Mouse (Mus musculus) thymus, adult 2 months (tissue): ENCODE data around the gene Pkd2l1. TPM values are rescaled to one million over a fixed set of nuclear protein-coding genes. Genes with fewer than 3 reads are reported as not detected.

Experiments used
- DNase-seq: peaks from one replicate; pipeline ENCODE4 v3.0.0; 2021
- H3K27ac ChIP-seq: fragments of 200-500 bp; 2 replicates; pipeline ENCODE4 v1.5.1; 2012; ENCODE audit warnings: low read length, control low read depth; ENCODE audit not compliant: control insufficient read depth, insufficient read depth
- H3K27me3 ChIP-seq: fragments of 200-500 bp; 2 replicates; pipeline ENCODE4 v1.6.1; 2012; ENCODE audit warnings: mild to moderate bottlenecking, low read length, moderate library complexity, mixed read lengths; ENCODE audit not compliant: control insufficient read depth, insufficient read depth
- H3K36me3 ChIP-seq: fragments of 200-500 bp; 2 replicates; pipeline ENCODE4 v1.6.1; 2012; ENCODE audit warnings: mild to moderate bottlenecking, low read length, moderate library complexity; ENCODE audit not compliant: control insufficient read depth, insufficient read depth
- H3K4me1 ChIP-seq: fragments of 200-500 bp; replicated peaks from 2 replicates; pipeline ENCODE4 v1.6.1; 2012; ENCODE audit warnings: low read length; ENCODE audit not compliant: control insufficient read depth, insufficient read depth
- H3K4me3 ChIP-seq: fragments of 200-500 bp; 2 replicates; pipeline ENCODE4 v1.5.1; 2012; ENCODE audit warnings: mild to moderate bottlenecking, low read length, control low read depth, moderate library complexity; ENCODE audit not compliant: control insufficient read depth, insufficient read depth
- CTCF ChIP-seq: fragments of 200-500 bp; IDR thresholded peaks from 2 replicates; pipeline ENCODE4 v1.5.1; 2012; ENCODE audit warnings: mild to moderate bottlenecking, control low read depth, low read length, moderate library complexity, borderline replicate concordance; ENCODE audit not compliant: control insufficient read depth, poor library complexity, insufficient read depth; ENCODE audit errors: extremely low read depth
- POLR2A ChIP-seq: fragments of 200-500 bp; IDR thresholded peaks from 2 replicates; pipeline ENCODE4 v1.6.1; 2012; ENCODE audit warnings: mild to moderate bottlenecking, low read length, control low read depth, moderate library complexity; ENCODE audit not compliant: control insufficient read depth, poor library complexity, insufficient read depth; ENCODE audit errors: extremely low read depth
- WGBS: fragments of 180-500 bp; shearing (Covaris S2); methylation state at CpG from one replicate; pipeline ENCODE4 v1.1.7; 2018; 5-methylcytosine and 5-hydroxymethylcytosine counted together
- polyA plus RNA-seq: library from polyadenylated mRNA; depleted of rRNA; stranded (reverse); fragments of >200 nt; gene quantifications from 2 replicates; pipeline ENCODE4 v1.2.3, GENCODE M21; 2012

Pkd2l1 gene
- polyA plus RNA-seq, 1 experiment: 0.22 TPM

DNA sequence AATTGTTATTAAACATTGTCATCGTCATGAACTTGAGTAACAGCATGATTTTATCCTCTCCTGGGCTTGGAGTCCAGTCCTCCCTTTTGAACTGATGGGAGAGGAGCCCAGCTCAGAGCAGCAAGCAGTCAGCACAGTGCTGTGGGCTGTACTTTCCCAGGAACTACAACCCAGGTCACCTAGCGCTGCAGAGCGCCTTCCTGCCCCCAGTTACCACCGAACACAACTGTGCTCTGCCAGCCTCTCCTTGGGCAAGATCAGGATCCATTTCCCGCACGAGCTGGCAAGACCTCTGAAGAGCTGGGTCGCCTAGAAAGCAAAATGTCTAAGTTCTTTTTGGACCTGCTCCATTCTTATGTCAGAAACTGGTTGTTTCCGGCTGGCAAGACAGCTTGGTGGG lies 17.4 kb downstream of the Pkd2l1 start:
- no peak overlapping the region for H3K4me3 ChIP-seq
- no peaks in the 10 kb centered on the region for H3K4me1 ChIP-seq
- DNase-seq: no peak
- no peak for TF ChIP-seq POLR2A
- no peak for TF ChIP-seq CTCF
- H3K27me3 ChIP-seq: no peaks in the 10 kb centered on the region
- no peak overlapping the region for H3K27ac ChIP-seq
- H3K36me3 ChIP-seq: no peaks in the 10 kb centered on the region
- WGBS: 66% methylated on average over 8 of the region's 8 CpGs

DNA sequence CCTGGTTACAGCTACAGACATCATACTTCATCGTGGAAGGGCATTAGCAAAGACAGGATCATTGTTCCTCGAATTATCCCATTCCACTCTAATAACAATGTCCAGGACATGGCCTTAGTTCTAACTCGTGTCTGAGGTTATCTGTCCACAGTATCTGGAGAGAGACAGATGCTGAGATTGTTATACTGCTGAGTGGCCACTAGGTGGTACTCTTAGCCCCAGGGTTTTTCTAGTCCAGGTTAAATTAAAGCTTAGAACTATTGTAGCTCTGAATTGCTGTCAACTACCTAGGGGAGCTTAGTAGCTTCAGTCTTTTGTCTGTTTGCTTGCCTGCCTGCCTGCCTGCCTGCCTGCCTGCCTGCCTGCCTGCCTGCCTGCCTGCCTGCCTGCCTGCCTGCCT lies 30.7 kb downstream of the Pkd2l1 start:
- 4% methylated on average over 3 of the region's 3 CpGs for WGBS
- H3K36me3 ChIP-seq: no peaks in the 10 kb centered on the region
- no peak overlapping the region for H3K4me3 ChIP-seq
- H3K4me1 ChIP-seq: no peaks in the 10 kb centered on the region
- no peak overlapping the region for H3K27ac ChIP-seq
- TF ChIP-seq CTCF (0 out of 2 replicates have a peak, but pooled peaks have one; percentile 22), POLR2A (no peak)
- DNase-seq: peak; percentile 9
- H3K27me3 ChIP-seq: no peaks in the 10 kb centered on the region

DNA sequence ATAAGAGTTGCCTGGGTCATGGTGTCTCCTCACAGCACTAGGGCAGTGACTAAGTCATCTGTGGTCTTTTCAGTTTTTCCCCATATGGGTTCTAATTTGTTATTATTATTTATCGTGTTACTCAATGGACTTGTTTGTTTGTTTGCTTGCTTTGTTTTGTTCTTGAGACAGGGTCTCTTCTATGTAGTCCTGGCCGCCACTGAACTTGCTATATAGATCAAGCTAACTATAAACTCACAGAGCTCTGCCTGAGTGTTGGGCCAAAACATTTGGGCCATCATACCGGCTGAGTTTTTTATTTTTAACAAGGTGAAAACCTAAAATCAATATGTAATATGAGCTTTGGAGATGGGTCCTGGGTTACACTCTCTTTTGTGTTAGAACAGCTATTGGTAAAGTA lies 32.9 kb downstream of the Pkd2l1 start:
- Histone ChIP-seq H3K4me3 (no peak overlapping the region), H3K27ac (no peak overlapping the region), H3K4me1 (no peaks in the 10 kb centered on the region), H3K36me3 (no peaks in the 10 kb centered on the region), H3K27me3 (no peaks in the 10 kb centered on the region)
- TF ChIP-seq POLR2A (no peak), CTCF (no peak)
- WGBS: 89% methylated on average over 3 of the region's 3 CpGs
- DNase-seq: no peak

DNA sequence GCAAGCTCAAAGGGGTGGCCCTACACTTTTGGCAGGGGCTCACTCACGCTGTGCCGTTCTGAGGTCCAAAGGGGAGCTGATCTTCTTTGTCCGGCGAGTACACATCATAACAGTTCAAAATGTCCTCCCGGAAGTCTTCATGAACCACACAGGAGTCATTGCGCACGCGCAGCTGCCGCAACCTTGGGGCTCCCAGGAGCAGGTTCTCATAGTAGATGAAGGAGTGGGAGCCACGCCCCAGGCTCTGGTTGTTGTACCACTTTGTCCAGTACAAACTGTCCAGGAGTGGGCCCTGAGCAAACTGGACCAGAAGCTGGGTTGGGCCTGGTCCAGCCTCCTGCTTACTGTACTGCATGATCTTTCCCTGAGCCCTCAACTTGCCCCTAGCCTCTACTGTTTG lies 35.2 kb downstream of the Pkd2l1 start:
- Histone ChIP-seq H3K36me3 (no peaks in the 10 kb centered on the region), H3K27me3 (no peaks in the 10 kb centered on the region), H3K4me1 (no peaks in the 10 kb centered on the region), H3K27ac (no peak overlapping the region), H3K4me3 (no peak overlapping the region)
- no peak for TF ChIP-seq POLR2A
- TF ChIP-seq CTCF: no peak
- no peak for DNase-seq
- WGBS: 94% methylated on average over 10 of the region's 10 CpGs

DNA sequence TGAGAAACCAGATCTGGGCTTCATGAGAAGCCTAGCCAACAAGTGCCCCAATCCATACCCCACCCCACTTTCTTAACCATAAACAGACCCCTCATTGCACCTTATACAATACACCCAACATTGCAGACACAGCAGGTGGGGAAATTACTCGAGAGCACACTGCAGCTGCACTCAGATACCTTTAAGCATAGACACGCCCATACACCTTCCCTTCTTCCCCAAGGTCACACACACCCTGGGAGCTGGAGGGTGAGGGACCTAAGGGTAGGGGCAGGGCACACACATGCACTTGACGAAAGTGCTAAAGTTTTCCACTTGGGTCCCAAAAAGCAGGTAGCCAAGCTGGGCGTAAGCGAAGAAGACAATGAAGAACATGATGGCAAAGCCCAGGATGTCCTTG lies 38.5 kb downstream of the Pkd2l1 start:
- no peak for DNase-seq
- no peak overlapping the region for H3K4me3 ChIP-seq
- TF ChIP-seq POLR2A (no peak), CTCF (no peak)
- H3K27ac ChIP-seq: no peak overlapping the region
- H3K36me3 ChIP-seq: no peaks in the 10 kb centered on the region
- 93% methylated on average over 5 of the region's 5 CpGs for WGBS
- no peaks in the 10 kb centered on the region for H3K4me1 ChIP-seq
- no peaks in the 10 kb centered on the region for H3K27me3 ChIP-seq

DNA sequence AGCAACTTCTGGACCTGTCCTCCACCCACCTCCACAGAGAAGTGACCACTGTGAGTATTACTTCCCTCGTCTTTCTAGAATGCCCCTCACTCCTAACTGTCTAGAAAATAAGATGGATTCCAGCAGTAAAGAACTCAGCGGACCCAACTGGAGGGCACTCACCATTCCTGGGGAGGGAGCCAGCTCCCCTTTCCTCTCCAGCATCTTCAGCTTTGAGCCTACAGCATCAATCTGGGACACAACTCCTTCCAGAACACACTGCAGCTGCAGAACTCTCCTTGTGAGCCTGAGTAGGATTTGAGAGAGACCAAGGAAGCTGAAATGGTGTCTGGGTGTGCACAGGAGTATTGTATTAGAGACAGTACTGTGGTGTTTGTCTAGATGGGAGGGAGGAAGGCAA lies 43.3 kb downstream of the Pkd2l1 start:
- 89% methylated on average over 2 of the region's 2 CpGs for WGBS
- DNase-seq: no peak
- Histone ChIP-seq H3K27ac (no peak overlapping the region), H3K4me1 (peaks cover 9% of the 10 kb centered on the region), H3K36me3 (no peaks in the 10 kb centered on the region), H3K27me3 (no peaks in the 10 kb centered on the region), H3K4me3 (no peak overlapping the region)
- TF ChIP-seq POLR2A: no peak
- no peak for TF ChIP-seq CTCF

DNA sequence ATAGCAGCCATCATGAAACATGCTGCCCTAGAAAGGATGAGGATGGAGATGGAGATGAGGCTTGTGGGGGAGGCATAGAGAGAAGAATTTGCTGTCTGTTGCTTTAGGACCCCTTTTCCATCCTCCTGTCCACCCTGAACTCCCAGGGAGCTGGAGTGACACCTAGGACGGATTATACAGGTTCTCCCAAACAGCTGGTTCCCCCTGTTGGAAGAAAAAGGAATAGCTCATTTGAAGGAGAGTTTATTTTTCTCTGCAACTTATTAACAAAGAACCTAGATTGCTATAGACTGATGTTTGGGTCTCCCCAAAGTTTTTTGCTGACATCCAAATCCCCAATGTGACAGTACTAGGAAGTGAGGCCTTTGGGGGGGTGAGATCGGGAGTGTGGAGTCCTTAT lies 43.9 kb downstream of the Pkd2l1 start:
- 57% methylated on average over 2 of the region's 2 CpGs for WGBS
- Histone ChIP-seq H3K27ac (no peak overlapping the region), H3K27me3 (no peaks in the 10 kb centered on the region), H3K36me3 (no peaks in the 10 kb centered on the region), H3K4me1 (peaks cover 9% of the 10 kb centered on the region), H3K4me3 (no peak overlapping the region)
- TF ChIP-seq CTCF (no peak), POLR2A (no peak)
- no peak for DNase-seq
